Mouse (Mus musculus) cerebellum, adult 2 months (tissue): ENCODE data around the gene Fgf12. TPM values are rescaled to one million over a fixed set of nuclear protein-coding genes. Genes with fewer than 3 reads are reported as not detected.

Source experiments
- DNase-seq, 2 experiments: peaks; one replicate each; pipeline ENCODE4 v3.0.0; 2021
- H3K27ac ChIP-seq: fragments of 200-500 bp; 2 replicates; pipeline ENCODE4 v1.5.1; 2012; ENCODE audit warnings: low read length, control low read depth, inconsistent platforms; ENCODE audit not compliant: insufficient read depth
- H3K27me3 ChIP-seq: fragments of 200-500 bp; 2 replicates; pipeline ENCODE4 v1.6.1; 2012; ENCODE audit warnings: inconsistent platforms, mild to moderate bottlenecking, low read length, moderate library complexity; ENCODE audit not compliant: control insufficient read depth, insufficient read depth
- H3K4me1 ChIP-seq: fragments of 200-500 bp; 2 replicates; pipeline ENCODE4 v1.6.1; 2011; ENCODE audit warnings: low read length; ENCODE audit not compliant: control insufficient read depth, insufficient read depth
- H3K4me3 ChIP-seq: fragments of 200-500 bp; replicated peaks from 2 replicates; pipeline ENCODE3; 2011; ENCODE audit warnings: mild to moderate bottlenecking, low read depth, low read length, control low read depth; ENCODE audit not compliant: insufficient read depth
- CTCF ChIP-seq: fragments of 200-500 bp; IDR thresholded peaks from 2 replicates; pipeline ENCODE4 v1.5.1; 2011; ENCODE audit warnings: low read depth, mild to moderate bottlenecking, control low read depth, low read length, moderate library complexity, borderline replicate concordance; ENCODE audit not compliant: insufficient read depth
- POLR2A ChIP-seq: fragments of 200-500 bp; IDR thresholded peaks from 2 replicates; pipeline ENCODE4 v1.6.1; 2011; ENCODE audit warnings: low read length, control low read depth, borderline replicate concordance; ENCODE audit not compliant: insufficient read depth
- WGBS: fragments of 180-500 bp; shearing (Covaris S2); methylation state at CpG from one replicate; pipeline ENCODE4 v1.1.7; 2018; 5-methylcytosine and 5-hydroxymethylcytosine counted together
- polyA plus RNA-seq: library from polyadenylated mRNA; depleted of rRNA; stranded (reverse); fragments of >200 nt; gene quantifications from 2 replicates; pipeline ENCODE4 v1.2.3, GENCODE M21; 2012

Gene Fgf12
- polyA plus RNA-seq, 1 experiment = 125 TPM

DNA sequence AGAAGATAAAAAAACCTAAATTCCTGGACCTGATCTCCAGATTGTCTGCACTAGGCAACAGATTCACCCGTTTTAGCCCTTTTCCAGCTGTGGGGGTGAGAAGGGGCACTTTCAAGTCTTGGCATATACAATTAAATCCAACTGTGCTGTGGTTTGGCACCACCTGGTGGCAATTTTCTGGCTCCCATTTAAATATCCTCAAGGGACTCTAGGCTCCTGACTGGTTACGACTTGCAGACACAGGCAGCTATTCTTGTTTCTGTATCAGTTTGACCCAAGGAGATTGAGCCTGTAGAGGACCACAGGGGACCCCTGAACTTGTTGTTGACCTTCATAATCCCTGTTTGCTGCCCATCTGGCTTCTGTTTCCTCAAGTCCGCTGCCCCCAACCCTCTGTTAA is 141.9 kb downstream of the Fgf12 start:
- no peak overlapping the region for H3K4me3 ChIP-seq
- no peaks in the 10 kb centered on the region for H3K27me3 ChIP-seq
- H3K4me1 ChIP-seq = no peaks in the 10 kb centered on the region
- no peak overlapping the region for H3K27ac ChIP-seq
- WGBS = 30% methylated on average over 3 of the region's 3 CpGs
- DNase-seq = peak; percentile 22 to 34
- no peak for TF ChIP-seq POLR2A
- TF ChIP-seq CTCF = peak; percentile 18; the same call in 1 of the 2 replicates

DNA sequence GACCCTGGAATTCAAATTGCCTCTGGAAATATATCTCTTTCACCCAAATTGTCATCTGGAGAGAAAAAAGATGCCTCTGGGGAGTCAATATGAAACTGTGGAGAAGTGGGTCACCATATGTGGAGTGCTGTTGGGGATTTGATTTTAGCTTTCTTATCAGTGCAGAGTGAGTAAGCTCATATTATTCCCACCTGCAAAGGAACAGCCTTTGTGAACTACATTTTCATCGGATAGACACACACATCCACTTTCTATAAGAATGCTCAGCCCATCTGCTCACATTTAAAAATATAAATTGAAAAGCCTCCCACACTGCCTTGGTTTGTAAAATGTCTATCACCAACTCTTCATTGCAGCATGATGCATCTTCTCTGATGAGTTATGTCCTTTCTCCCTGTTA is 149.7 kb downstream of the Fgf12 start:
- H3K4me1 ChIP-seq = peaks cover 6% of the 10 kb centered on the region; the same call in 1 of the 2 replicates
- no peaks in the 10 kb centered on the region for H3K27me3 ChIP-seq
- H3K4me3 ChIP-seq = no peak overlapping the region
- WGBS = 32% methylated on average over 1 of the region's 1 CpGs
- DNase-seq = no peak
- TF ChIP-seq CTCF (no peak), POLR2A (no peak)
- no peak overlapping the region for H3K27ac ChIP-seq

DNA sequence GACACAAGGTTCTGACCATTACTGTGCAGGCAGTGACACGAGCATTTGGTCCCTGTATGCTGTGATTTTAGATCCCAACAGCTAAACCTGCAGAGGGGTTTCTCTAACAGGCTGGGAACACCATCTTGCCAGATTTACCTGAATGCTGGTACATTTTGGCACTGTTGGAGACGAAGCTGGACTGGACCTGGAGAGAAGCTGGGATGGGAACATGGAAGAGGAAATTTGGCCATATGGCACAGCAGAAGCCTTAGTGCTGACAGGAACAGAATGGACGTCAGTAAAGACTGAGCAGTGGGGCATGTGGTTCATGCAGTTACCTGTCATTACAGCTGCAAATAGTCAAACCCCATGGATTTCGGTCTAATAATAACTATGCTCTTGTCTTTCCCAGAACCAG is 151.1 kb downstream of the Fgf12 start:
- Histone ChIP-seq H3K27me3 (no peaks in the 10 kb centered on the region), H3K4me1 (peaks cover 6% of the 10 kb centered on the region; the same call in 1 of the 2 replicates), H3K27ac (peak overlapping the region; percentile 33; the same call in 1 of the 2 replicates), H3K4me3 (no peak overlapping the region)
- 14% methylated on average over 4 of the region's 4 CpGs for WGBS
- DNase-seq = peak; percentile 65 to 87
- TF ChIP-seq POLR2A = no peak
- no peak for TF ChIP-seq CTCF

DNA sequence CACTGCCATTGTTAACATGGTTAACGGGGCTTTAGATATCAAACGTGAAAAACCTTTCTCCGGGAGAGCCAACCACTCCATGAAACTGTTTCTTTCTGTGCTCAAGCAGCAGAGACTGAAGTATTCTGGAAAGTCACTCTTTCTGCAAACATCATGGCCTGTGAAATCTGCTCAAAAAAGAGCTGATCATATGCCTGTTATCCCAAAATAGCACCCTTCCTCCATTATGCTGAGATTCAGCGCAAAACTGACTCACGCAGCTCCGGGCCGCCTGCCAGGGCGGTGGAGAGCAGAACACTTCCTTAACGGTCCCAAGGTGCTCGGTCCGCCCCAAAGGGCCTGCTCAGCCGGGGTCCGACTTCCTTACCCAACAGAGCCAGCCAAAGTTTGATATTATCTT is 156.8 kb downstream of the Fgf12 start:
- TF ChIP-seq CTCF (no peak), POLR2A (no peak)
- Histone ChIP-seq H3K4me1 (peaks cover 11% of the 10 kb centered on the region), H3K27me3 (no peaks in the 10 kb centered on the region), H3K27ac (no peak overlapping the region), H3K4me3 (no peak overlapping the region)
- peak; percentile 73 to 81 for DNase-seq
- 52% methylated on average over 13 of the region's 13 CpGs for WGBS

DNA sequence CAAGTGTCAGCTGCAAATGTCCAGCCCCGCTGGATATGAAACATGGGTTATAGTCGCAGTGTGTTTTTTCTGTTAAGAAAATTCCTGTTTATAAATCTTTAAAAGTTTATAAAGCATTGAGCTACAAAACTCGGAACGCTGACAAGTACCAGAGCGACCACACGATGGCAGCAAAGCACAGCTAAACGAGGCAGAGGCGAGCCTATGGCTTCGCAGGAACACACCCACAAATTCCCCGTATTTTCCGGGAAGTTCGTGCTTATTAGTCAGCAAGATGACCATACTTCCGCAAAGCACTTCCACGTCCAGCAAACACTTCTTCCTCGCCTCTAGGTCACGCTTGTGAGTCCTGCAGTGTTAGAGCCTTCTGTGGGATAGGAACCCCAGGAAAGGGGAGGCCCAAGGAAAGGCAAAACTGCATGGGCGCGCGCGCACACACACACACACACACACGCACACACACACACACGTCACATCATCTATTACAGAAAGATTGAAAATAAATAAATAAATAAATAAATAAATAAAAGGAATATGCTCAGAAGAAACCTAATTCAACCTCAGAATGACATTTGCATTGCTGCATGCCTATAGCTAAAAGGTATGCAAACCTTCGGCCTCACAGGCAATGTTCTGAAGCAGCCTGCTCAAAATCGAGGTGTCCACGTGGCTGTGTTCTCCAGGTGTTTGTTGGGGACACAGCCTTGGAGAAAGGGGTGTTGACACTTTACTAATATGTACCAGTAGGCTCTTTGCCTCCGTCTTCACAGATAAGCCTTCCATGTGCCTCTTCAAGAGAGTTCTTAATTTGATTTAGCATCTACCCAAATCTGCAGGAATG is 159.6 kb downstream of the Fgf12 start:
- peaks cover 11% of the 10 kb centered on the region for H3K4me1 ChIP-seq
- WGBS = 27% methylated on average over 26 of the region's 26 CpGs
- peak; percentile 68 to 80 for DNase-seq
- H3K27ac ChIP-seq = no peak overlapping the region
- H3K4me3 ChIP-seq = peak overlapping the region; percentile 29
- TF ChIP-seq CTCF = peak; percentile 91
- no peak for TF ChIP-seq POLR2A
- no peaks in the 10 kb centered on the region for H3K27me3 ChIP-seq

DNA sequence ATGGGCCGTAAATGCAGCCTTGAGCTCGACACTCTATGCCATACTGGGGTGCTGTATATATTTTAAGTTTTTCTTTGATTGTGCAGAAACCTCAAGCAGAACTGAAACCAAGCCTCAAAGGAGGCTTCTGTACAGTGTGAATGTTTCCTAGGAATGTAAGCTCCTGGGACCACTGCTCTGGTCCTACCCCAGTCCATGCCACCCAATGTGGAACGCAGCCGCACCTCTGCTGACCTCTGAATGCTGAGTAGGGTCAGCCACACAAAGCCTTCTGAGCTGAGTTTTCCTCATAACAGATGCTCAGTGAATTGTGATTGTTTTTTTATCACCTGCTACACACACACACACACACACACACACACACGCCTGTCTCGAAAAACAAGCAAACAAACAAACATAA is 160.4 kb downstream of the Fgf12 start:
- Histone ChIP-seq H3K4me1 (peaks cover 11% of the 10 kb centered on the region), H3K27ac (no peak overlapping the region), H3K4me3 (no peak overlapping the region), H3K27me3 (no peaks in the 10 kb centered on the region)
- DNase-seq = no peak
- over 99% methylated on average over 6 of the region's 6 CpGs for WGBS
- TF ChIP-seq CTCF (no peak), POLR2A (no peak)

DNA sequence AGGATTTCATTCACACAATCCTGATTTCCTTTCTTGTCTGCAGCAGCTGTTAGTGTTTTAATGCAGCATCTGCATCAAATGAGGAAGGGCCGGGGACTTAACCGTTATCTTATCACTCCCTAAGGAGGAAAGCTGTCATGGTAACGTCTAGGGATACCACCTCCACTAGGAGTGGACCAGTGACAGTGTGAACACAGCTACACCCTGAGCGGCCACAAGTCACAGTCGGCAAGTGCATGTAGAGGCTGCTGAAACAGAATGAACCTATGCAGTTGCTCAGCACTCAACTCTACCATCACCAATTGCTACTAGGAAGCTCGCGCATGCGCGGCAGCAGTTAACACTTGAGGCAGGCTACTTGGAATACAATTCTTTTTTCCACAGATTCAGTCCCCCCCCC is 161.3 kb downstream of the Fgf12 start:
- Histone ChIP-seq H3K4me3 (no peak overlapping the region), H3K27ac (no peak overlapping the region), H3K4me1 (peaks cover 11% of the 10 kb centered on the region), H3K27me3 (no peaks in the 10 kb centered on the region)
- TF ChIP-seq CTCF (no peak), POLR2A (no peak)
- DNase-seq = no peak
- 82% methylated on average over 9 of the region's 9 CpGs for WGBS

DNA sequence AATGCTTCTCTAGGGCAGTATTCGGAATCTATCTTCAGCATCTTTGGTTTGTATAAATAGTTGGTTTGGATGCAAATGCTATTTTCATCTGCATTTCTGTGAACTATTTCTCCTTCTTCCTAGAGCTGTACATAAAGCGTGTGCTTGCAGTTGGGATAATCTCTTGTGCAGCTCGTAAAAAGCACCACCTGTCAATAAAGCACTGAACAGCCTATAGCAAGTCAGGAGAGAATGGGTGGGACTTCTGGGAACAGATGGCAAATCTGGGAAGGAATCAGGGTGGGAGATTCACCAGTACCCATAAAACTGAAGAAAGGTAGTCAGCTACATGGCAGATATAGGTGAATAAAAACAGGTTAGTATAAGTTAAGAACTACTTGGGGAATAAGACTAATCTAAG is 180.7 kb downstream of the Fgf12 start:
- Histone ChIP-seq H3K4me1 (no peaks in the 10 kb centered on the region), H3K27me3 (no peaks in the 10 kb centered on the region), H3K4me3 (no peak overlapping the region), H3K27ac (no peak overlapping the region)
- no peak for DNase-seq
- 73% methylated on average over 3 of the region's 3 CpGs for WGBS
- TF ChIP-seq POLR2A (no peak), CTCF (no peak)
